Mouse (Mus musculus): Measurements from ENCODE around the gene Hdac9.
"Not testable (repeated sequence)": the region's sequence is repeated elsewhere in the genome, so short reads cannot be mapped to it uniquely, and the experiment has no call there.

Gene Hdac9

GRCm38 (mm10) chr12:34087292-34087942 is 829.5 kb downstream of the Hdac9 start:
- DNase-seq (ENCODE audit: low spot score): no peak

GRCm38 (mm10) chr12:34076981-34077380 is 839.9 kb downstream of the Hdac9 start:
- DNase-seq (ENCODE audit: low spot score): no peak

DNA sequence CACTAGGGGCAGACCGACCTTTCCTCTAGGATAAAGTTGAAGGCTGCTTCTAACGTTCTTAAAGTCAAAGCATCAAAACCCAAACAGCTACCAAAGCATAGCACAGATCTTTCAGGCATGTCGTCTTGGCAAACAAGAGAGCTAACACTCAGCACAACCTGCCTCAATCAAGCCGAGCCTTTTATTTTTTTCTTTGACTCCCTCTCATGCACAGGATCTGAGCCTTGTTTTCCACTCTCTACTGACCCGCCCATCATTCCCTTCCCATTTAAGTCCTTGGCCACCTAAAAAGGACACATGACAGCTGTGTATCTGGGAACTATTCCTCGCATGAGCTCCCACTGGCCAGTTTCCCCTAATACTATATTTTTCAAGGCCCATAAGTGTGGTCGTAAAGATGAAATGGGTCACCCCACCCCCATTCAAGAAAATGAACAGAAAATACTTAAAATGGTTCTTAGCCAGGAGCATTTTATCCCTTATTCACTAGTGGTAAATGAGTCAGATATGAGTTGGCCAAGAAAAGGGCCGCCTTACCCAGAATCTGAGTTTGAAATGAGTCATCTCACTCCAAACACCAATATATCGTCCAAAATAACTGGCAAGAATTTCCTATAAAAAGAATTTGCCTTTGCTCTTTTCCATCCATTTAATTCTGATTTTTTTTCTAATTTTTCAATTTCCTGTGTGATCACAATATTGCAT is 840.9 kb downstream of the Hdac9 start:
- DNase-seq (ENCODE audit: low spot score): no peak

GRCm38 (mm10) chr12:34052508-34052907 is 864.4 kb downstream of the Hdac9 start:
- DNase-seq (ENCODE audit: low spot score): no peak

GRCm38 (mm10) chr12:34052036-34052435 is 864.9 kb downstream of the Hdac9 start:
- no peak for DNase-seq (ENCODE audit: low spot score)

DNA sequence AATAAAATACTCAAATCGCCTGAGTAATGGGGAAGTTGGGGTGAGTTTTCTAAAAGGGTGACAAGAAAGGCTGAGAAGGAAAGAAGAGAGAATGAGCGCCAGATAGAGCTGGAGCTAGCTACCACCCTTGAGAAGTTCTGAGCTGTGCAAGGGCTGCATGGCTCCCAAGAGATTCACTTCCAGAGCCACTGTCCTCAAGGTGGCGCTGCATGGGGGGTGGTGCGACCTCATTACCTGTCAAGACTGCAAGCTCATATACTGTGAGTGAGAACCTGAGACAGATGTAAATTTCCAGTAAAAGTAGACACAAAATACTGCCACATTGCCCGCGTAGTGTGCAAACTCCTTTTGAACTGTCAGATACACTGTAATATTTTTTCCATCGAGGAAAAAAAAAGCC is 865.8 kb downstream of the Hdac9 start:
- DNase-seq (ENCODE audit: low spot score): no peak

DNA sequence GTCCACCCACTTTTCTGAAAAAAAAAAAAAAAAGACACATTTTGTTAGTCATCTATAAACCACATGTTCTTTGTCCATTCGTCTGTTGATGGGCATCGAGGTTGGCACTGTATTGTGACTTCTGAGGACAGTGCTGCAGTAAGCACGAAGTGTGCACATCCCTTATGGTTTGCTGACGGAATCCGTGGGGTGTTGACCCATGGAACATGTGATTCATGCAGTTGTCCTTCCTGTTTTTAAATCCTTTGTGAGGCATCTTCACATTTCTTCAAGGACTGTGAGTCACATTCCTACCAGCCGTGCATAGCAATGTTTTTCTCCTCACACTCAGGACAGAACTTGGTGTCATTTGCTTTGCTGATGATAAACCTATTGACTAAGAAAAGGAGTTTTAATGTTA is 875.9 kb downstream of the Hdac9 start:
- DNase-seq (ENCODE audit: low spot score): no peak

DNA sequence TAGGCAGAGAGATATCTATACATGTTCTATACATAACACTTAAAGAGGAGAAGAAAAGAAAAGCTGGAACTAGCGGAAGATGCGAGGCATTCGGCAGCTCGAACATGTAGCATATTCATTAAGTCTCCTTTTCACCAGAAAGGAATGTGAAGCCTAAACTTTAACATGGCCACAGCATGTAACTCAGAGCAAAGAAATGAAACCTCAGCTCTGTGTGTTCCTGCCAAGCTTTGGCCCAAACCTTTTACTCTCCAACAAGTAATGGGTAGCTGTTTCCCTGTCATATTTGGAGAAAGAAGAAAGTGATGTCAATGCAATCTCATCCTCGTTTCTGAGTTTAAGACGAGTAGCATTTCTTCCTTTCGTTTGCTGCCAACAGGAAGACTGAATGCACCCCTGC is 876.8 kb downstream of the Hdac9 start:
- DNase-seq (ENCODE audit: low spot score): no peak

DNA sequence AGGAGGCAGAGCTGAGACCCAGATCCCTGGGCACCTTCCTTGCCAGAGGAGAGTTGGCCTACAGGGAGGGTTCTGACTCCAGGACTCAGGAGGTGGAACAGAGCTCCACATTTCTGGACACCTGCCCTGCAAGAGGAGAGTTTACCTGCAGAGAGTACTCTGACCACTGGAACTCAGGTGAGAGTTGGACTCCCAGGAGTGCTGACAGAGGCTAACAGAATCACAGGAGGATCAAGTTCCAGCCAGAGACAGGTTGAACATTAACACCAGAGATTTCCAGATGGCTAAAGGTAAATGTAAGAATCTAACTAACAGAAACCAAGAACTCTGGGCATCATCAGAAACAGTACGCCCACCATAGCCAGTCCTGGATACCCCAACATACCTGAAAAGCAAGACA is 907.1 kb downstream of the Hdac9 start:
- not testable (repeated sequence) for DNase-seq (ENCODE audit: low spot score)
